Comparison of ENCODE assay signal across 12 mouse cellular contexts in the genomic region with DNA sequence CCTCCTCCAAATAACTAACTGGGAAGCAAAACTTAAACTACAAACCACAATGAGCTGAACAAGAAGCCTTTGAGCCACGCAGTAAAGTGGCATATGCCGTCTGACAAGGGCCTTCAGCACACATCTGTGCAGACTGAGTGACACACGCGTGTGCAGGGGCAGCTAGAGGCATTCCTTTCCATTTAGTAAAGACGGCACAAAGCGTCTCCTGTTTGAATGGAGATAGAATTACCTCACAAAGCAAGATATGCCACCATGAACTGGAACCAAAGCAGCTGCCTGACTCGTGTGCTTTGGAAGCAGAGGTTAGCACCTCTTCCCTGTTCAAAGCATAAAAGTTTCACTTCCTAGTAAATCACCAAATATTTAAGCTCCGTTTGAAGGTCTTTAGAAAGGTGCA. TPM values are rescaled to one million over a fixed set of nuclear protein-coding genes. Genes with fewer than 3 reads are reported as not detected.
A peak's percentile ranks its signal among the peaks of the same experiment; 100 is the strongest.
DNase-seq lines count a peak whose midpoint lies in the region; ATAC-seq and TF ChIP-seq lines count a peak whose summit lies in the region.
"Had no signal": no experiment of that assay in that cellular context is flagged by ENCODE, and none has a peak within 500 bp of the region (broad histone marks: within the 10 kb centered on the region; RNA-seq: fewer than 3 reads in every experiment).

No protein-coding gene starts in this region.

- H3K4me2 ChIP-seq in intestine, embryonic 15.5 days (replicated peaks) = peak overlapping the region; percentile 48
- peak overlapping the region; percentile 81 for H3K4me2 ChIP-seq in myocyte (ENCODE audit: low read depth)
- H3K4me2 ChIP-seq: neural tube, embryonic 13.5 days had no signal

- peak overlapping the region; percentile 30 for H3K4me3 ChIP-seq in liver, adult 2 months (ENCODE audit: insufficient read depth, low read depth, low read length)
- peak overlapping the region; percentile 17; the same call in 1 of the 2 replicates for H3K4me3 ChIP-seq in intestine, embryonic 15.5 days (replicated peaks)
- H3K4me3 ChIP-seq in myocyte = peak overlapping the region; percentile 56
- H3K4me3 ChIP-seq: neural tube, embryonic 13.5 days had no signal

- H3K27me3 ChIP-seq in liver, adult 2 months (ENCODE audit: control insufficient read depth, insufficient read depth, low read length) = no peaks in the 10 kb centered on the region
- no peaks in the 10 kb centered on the region for H3K27me3 ChIP-seq in intestine, embryonic 15.5 days (replicated peaks)
- no peaks in the 10 kb centered on the region for H3K27me3 ChIP-seq in myocyte (ENCODE audit: control insufficient read depth, insufficient read depth, insufficient read length)
- H3K27me3 ChIP-seq: neural tube, embryonic 13.5 days had no signal

- WGBS in liver, adult 2 months = 18% methylated on average over 8 of the region's 8 CpGs
- WGBS in intestine, embryonic 15.5 days = 43% methylated on average over 8 of the region's 8 CpGs

- no peak for ATAC-seq in intestine, embryonic 15.5 days

- TF ChIP-seq POLR2A in liver, adult 2 months (IDR thresholded peaks at IDR 0.05; ENCODE audit: extremely low read depth, insufficient read depth, low read length) = no peak
- TF ChIP-seq POLR2A in myocyte (IDR thresholded peaks at IDR 0.05; ENCODE audit: insufficient read length, low read depth) = no peak

- peak; percentile 34 for DNase-seq in embryo, embryonic 10 days (ENCODE audit: low spot score)
- no peak for DNase-seq in embryo, embryonic 9.5 days (ENCODE audit: extremely low spot score)
- DNase-seq in liver, adult 2 months (ENCODE audit: extremely low read depth, low read depth, low spot score) = peak; percentile 52
- no peak for DNase-seq in liver
- DNase-seq in frontal cortex, adult 2 months (ENCODE audit: extremely low spot score in 1 of 2, low spot score in 1 of 2) = no peak
- DNase-seq in ovary, postnatal 36 days (ENCODE audit: low spot score) = no peak
- DNase-seq: cerebellum, postnatal 14 days had no signal

- no peak for TF ChIP-seq CTCF in liver, adult 2 months (IDR thresholded peaks at IDR 0.05; ENCODE audit: low read depth, low read length)

- H3K9me3 ChIP-seq in intestine, embryonic 15.5 days = no peaks in the 10 kb centered on the region
- H3K9me3 ChIP-seq: neural tube, embryonic 13.5 days had no signal

- peaks cover 40% of the 10 kb centered on the region for H3K36me3 ChIP-seq in liver, adult 2 months (ENCODE audit: control insufficient read depth, insufficient read depth, low read length)
- peaks cover 21% of the 10 kb centered on the region for H3K36me3 ChIP-seq in intestine, embryonic 15.5 days
- peaks cover 27% of the 10 kb centered on the region for H3K36me3 ChIP-seq in myocyte (ENCODE audit: control insufficient read depth, insufficient read depth)

- peaks cover 7% of the 10 kb centered on the region for H3K79me2 ChIP-seq in liver, adult 2 months (ENCODE audit: control insufficient read depth, insufficient read depth, low read length)
- H3K79me2 ChIP-seq in myocyte (ENCODE audit: control insufficient read depth, insufficient read depth) = peaks cover 40% of the 10 kb centered on the region

- H3K4me1 ChIP-seq in liver, adult 2 months (ENCODE audit: control insufficient read depth, insufficient read depth, low read length) = peaks cover 9% of the 10 kb centered on the region
- no peaks in the 10 kb centered on the region for H3K4me1 ChIP-seq in intestine, embryonic 15.5 days (replicated peaks)

- H3K27ac ChIP-seq in liver, adult 2 months (replicated peaks; ENCODE audit: insufficient read depth, low read depth, low read length) = peak overlapping the region; percentile 80
- H3K27ac ChIP-seq in intestine, embryonic 15.5 days = 0 out of 2 replicates have a peak overlapping the region, but pooled peaks have one; percentile 40
- H3K27ac ChIP-seq: neural tube, embryonic 13.5 days had no signal

- peak overlapping the region; percentile 77 for H3K9ac ChIP-seq in liver, adult 2 months (ENCODE audit: low read depth, low read length)
- H3K9ac ChIP-seq in intestine, embryonic 15.5 days = no peak overlapping the region
- H3K9ac ChIP-seq: neural tube, embryonic 13.5 days had no signal

- no peak overlapping the region for H3ac ChIP-seq in myocyte (ENCODE audit: control insufficient read depth, insufficient read length)

TF ChIP-seq in myocyte, 11 proteins besides CTCF, POLR2A, EP300 and RAD21:
- TF ChIP-seq TCF3 (IDR thresholded peaks at IDR 0.05; ENCODE audit: insufficient read length, low read depth) (peak; percentile 87), SRF (IDR thresholded peaks at IDR 0.05; ENCODE audit: control insufficient read depth, insufficient read length, low read depth) (peak; percentile 28), MYOG (IDR thresholded peaks at IDR 0.05; ENCODE audit: control insufficient read depth in 1 of 3, insufficient read depth in 1 of 3, insufficient read length in 2 of 3, low read depth in 2 of 3) (peak; percentile 54 to 88 (median 73)), TCF12 (IDR thresholded peaks at IDR 0.05; ENCODE audit: insufficient read depth, poor library complexity, severe bottlenecking) (peak; percentile 67), MYOD1 (IDR thresholded peaks at IDR 0.05; ENCODE audit: control insufficient read depth in 1 of 3, insufficient read length in 2 of 3, low read depth in 2 of 3) (peak; percentile 83 to 99 (median 98)), MAX (IDR thresholded peaks at IDR 0.05; ENCODE audit: low read depth) (no peak), CEBPB (IDR thresholded peaks at IDR 0.05; ENCODE audit: insufficient read depth, poor library complexity, severe bottlenecking) (no peak), USF1 (IDR thresholded peaks at IDR 0.05; ENCODE audit: low read depth) (no peak), POLR2AphosphoS2 (IDR thresholded peaks at IDR 0.05; ENCODE audit: insufficient read length, low read depth) (no peak), E2F4 (IDR thresholded peaks at IDR 0.05; ENCODE audit: insufficient read depth) (no peak), REST (IDR thresholded peaks at IDR 0.05; ENCODE audit: insufficient read depth, insufficient read length) (no peak)

RNA-seq across cellular contexts. Expression of a gene that starts 28.0 kb away (rescaled TPM):
- total RNA-seq in liver, adult 2 months (2014; rRNA removed) = 20.5 and 26.3 TPM in 2 replicates
- 17.1 and 18.4 TPM in 2 replicates for polyA plus RNA-seq in liver, adult 2 months (2012; rRNA removed)
- 124 and 131 TPM in 2 replicates for polyA plus RNA-seq in intestine, embryonic 15.5 days (2015; fragmentation: Nextera tagmentation; extraction: Ambion mirVana)
- 13.7 TPM for polyA plus RNA-seq in myocyte (2012; fragmentation: generic; extraction: Trizol)
- 12.4 and 18.1 TPM in 2 replicates for polyA plus RNA-seq in frontal cortex, adult 2 months (2012; rRNA removed)

RNA-seq across cellular contexts. Expression of a gene that starts 28.0 kb away (rescaled TPM):
- not detected in 2 replicates for total RNA-seq in liver, adult 2 months (2014; rRNA removed)
- polyA plus RNA-seq in liver, adult 2 months (2012; rRNA removed) = not detected in 2 replicates
- polyA plus RNA-seq in intestine, embryonic 15.5 days (2015; fragmentation: Nextera tagmentation; extraction: Ambion mirVana) = 31.1 and 36.0 TPM in 2 replicates
- not detected for polyA plus RNA-seq in myocyte (2012; fragmentation: generic; extraction: Trizol)
- not detected in 2 replicates for polyA plus RNA-seq in frontal cortex, adult 2 months (2012; rRNA removed)
- total RNA-seq: hematopoietic stem cell, adult 5-6 weeks; megakaryocyte-erythroid progenitor cell, adult 5-6 weeks had no signal
- polyA plus RNA-seq: neural tube, embryonic 13.5 days had no signal

RNA-seq across cellular contexts. Expression of a gene that starts 36.1 kb away (rescaled TPM):
- total RNA-seq in liver, adult 2 months (2014; rRNA removed) = not detected in 2 replicates
- not detected in 2 replicates for polyA plus RNA-seq in liver, adult 2 months (2012; rRNA removed)
- polyA plus RNA-seq in intestine, embryonic 15.5 days (2015; fragmentation: Nextera tagmentation; extraction: Ambion mirVana) = not detected in 2 replicates
- not detected for polyA plus RNA-seq in myocyte (2012; fragmentation: generic; extraction: Trizol)
- polyA plus RNA-seq in frontal cortex, adult 2 months (2012; rRNA removed) = not detected in 2 replicates
- total RNA-seq: hematopoietic stem cell, adult 5-6 weeks; megakaryocyte-erythroid progenitor cell, adult 5-6 weeks had no signal
- polyA plus RNA-seq: neural tube, embryonic 13.5 days had no signal

RNA-seq across cellular contexts. Expression of a gene that starts 52.5 kb away (rescaled TPM):
- total RNA-seq in liver, adult 2 months (2014; rRNA removed) = not detected in 2 replicates
- polyA plus RNA-seq in liver, adult 2 months (2012; rRNA removed) = not detected in 2 replicates
- not detected in 2 replicates for polyA plus RNA-seq in intestine, embryonic 15.5 days (2015; fragmentation: Nextera tagmentation; extraction: Ambion mirVana)
- 0.05 TPM for polyA plus RNA-seq in myocyte (2012; fragmentation: generic; extraction: Trizol)
- not detected in 2 replicates for polyA plus RNA-seq in frontal cortex, adult 2 months (2012; rRNA removed)
- total RNA-seq: megakaryocyte-erythroid progenitor cell, adult 5-6 weeks had no signal
- polyA plus RNA-seq: neural tube, embryonic 13.5 days had no signal

RNA-seq across cellular contexts. Expression of a gene that starts 55.1 kb away (rescaled TPM):
- not detected in 2 replicates for total RNA-seq in liver, adult 2 months (2014; rRNA removed)
- polyA plus RNA-seq in liver, adult 2 months (2012; rRNA removed) = not detected in 2 replicates
- 0.25 and 0.44 TPM in 2 replicates for polyA plus RNA-seq in intestine, embryonic 15.5 days (2015; fragmentation: Nextera tagmentation; extraction: Ambion mirVana)
- not detected for polyA plus RNA-seq in myocyte (2012; fragmentation: generic; extraction: Trizol)
- not detected in 2 replicates for polyA plus RNA-seq in frontal cortex, adult 2 months (2012; rRNA removed)
- total RNA-seq: hematopoietic stem cell, adult 5-6 weeks; megakaryocyte-erythroid progenitor cell, adult 5-6 weeks had no signal
- polyA plus RNA-seq: neural tube, embryonic 13.5 days had no signal

Comparison
In these comparisons a context has a peak if more than half of its experiments do, and no peak if none do; other contexts are left out.
1. DNase-seq: peak in embryo, embryonic 10 days (single experiment) and liver, adult 2 months (single experiment); none in embryo, embryonic 9.5 days (single experiment), liver (single experiment), frontal cortex, adult 2 months (0 of 2) and ovary, postnatal 36 days (single experiment).
2. RNA of a gene that starts 28.0 kb away (polyA plus RNA-seq): 31.1 to 36.0 TPM in intestine, embryonic 15.5 days; not detected in liver, adult 2 months, not detected in myocyte (single experiment) and not detected in frontal cortex, adult 2 months; every median in the first group is over 10 times any median in the second.
3. Peak in every context shown above with its lines, with median percentiles within 50 percentile points of each other: H3K4me3 ChIP-seq.